In genomic region chr12:87300441-87300690, GRCm38 (mm10) we compare ENCODE assay signal across 8 mouse cellular contexts. TPM values are rescaled to one million over a fixed set of nuclear protein-coding genes. Genes with fewer than 3 reads are reported as not detected.
A peak's percentile ranks its signal among the peaks of the same experiment; 100 is the strongest.
DNase-seq lines count a peak whose midpoint lies in the region; ATAC-seq and TF ChIP-seq lines count a peak whose summit lies in the region.

No protein-coding gene starts in this region.

- H3K9ac ChIP-seq in ES-E14 (ENCODE audit: insufficient read depth, low read depth, low read length, poor library complexity, severe bottlenecking): peak overlapping the region; percentile 66
- H3K9ac ChIP-seq in hindbrain, embryonic 12.5 days: no peak overlapping the region
- peak overlapping the region; percentile 72 for H3K9ac ChIP-seq in liver, postnatal 0 days (replicated peaks)

- intact Hi-C loops in heart, postnatal 14 days (cut with DNase I): no loop called here
- intact Hi-C loops in gastrocnemius, postnatal 36 days (cut with DNase I): no loop called here

- in situ Hi-C loops in ES-E14 (cut with MboI; ENCODE audit: low sequenced_read_pairs in 2 of 2, unreplicated experiment in 2 of 2): no loop called here

- WGBS in heart, embryonic 10.5 days: 2% methylated on average over 9 of the region's 9 CpGs
- under 1% methylated on average over 9 of the region's 9 CpGs for WGBS in hindbrain, embryonic 12.5 days
- WGBS in liver, postnatal 0 days (ENCODE audit: insufficient replicate concordance): 2% methylated on average over 9 of the region's 9 CpGs

- H3K9me3 ChIP-seq in heart, embryonic 10.5 days: no peaks in the 10 kb centered on the region
- no peaks in the 10 kb centered on the region for H3K9me3 ChIP-seq in ES-E14 (ENCODE audit: control insufficient read depth, insufficient read depth, low read depth, low read length)
- H3K9me3 ChIP-seq in hindbrain, embryonic 12.5 days (replicated peaks): no peaks in the 10 kb centered on the region
- no peaks in the 10 kb centered on the region for H3K9me3 ChIP-seq in liver, postnatal 0 days (ENCODE audit: low read length)

- peak overlapping the region; percentile 97 for H3K4me2 ChIP-seq in hindbrain, embryonic 12.5 days (replicated peaks)
- H3K4me2 ChIP-seq in liver, postnatal 0 days (ENCODE audit: low read depth, low read length): peak overlapping the region; percentile 96

- no peak for TF ChIP-seq CTCF in liver, postnatal 0 days (IDR thresholded peaks at IDR 0.05; ENCODE audit: low read depth)

- ATAC-seq in hindbrain, embryonic 12.5 days (ENCODE audit: low FRiP score): no peak
- no peak; the same call in 1 of the 2 replicates for ATAC-seq in liver, postnatal 0 days
- ATAC-seq in inflammation-experienced regulatory T-cells, adult 6 months: no peak

- no peaks in the 10 kb centered on the region for H3K36me3 ChIP-seq in heart, embryonic 10.5 days
- no peaks in the 10 kb centered on the region for H3K36me3 ChIP-seq in ES-E14 (ENCODE audit: control insufficient read depth, insufficient read depth, low read length, poor library complexity, severe bottlenecking)
- H3K36me3 ChIP-seq in hindbrain, embryonic 12.5 days: no peaks in the 10 kb centered on the region
- H3K36me3 ChIP-seq in liver, postnatal 0 days (replicated peaks; ENCODE audit: insufficient read depth, low read length): no peaks in the 10 kb centered on the region

- peaks cover 18% of the 10 kb centered on the region for H3K27me3 ChIP-seq in heart, embryonic 10.5 days (ENCODE audit: insufficient read depth, poor library complexity, severe bottlenecking)
- peaks cover 34% of the 10 kb centered on the region for H3K27me3 ChIP-seq in hindbrain, embryonic 12.5 days
- H3K27me3 ChIP-seq in liver, postnatal 0 days (ENCODE audit: insufficient read depth, low read length): peaks cover 26% of the 10 kb centered on the region

- peak overlapping the region; percentile 80 for H3K4me3 ChIP-seq in heart, embryonic 10.5 days
- peak overlapping the region; percentile 80 to 98 for H3K4me3 ChIP-seq in ES-E14 (ENCODE audit: insufficient read depth in 1 of 2, low read depth in 1 of 2, low read length in 2 of 2, poor library complexity in 1 of 2, severe bottlenecking in 1 of 2)
- peak overlapping the region; percentile 80 for H3K4me3 ChIP-seq in hindbrain, embryonic 12.5 days
- H3K4me3 ChIP-seq in liver, postnatal 0 days (ENCODE audit: low read depth, low read length): peak overlapping the region; percentile 71

- H3K4me1 ChIP-seq in heart, embryonic 10.5 days: peaks cover 15% of the 10 kb centered on the region
- H3K4me1 ChIP-seq in ES-E14 (ENCODE audit: control insufficient read depth in 2 of 2, insufficient read depth in 2 of 2, low read length in 2 of 2, poor library complexity in 1 of 2): 0 out of 4 replicates have a peak, but pooled peaks cover 0 to 3% of the 10 kb centered on the region in 2 experiments
- H3K4me1 ChIP-seq in hindbrain, embryonic 12.5 days: peaks cover 14% of the 10 kb centered on the region
- peaks cover 3% of the 10 kb centered on the region; the same call in 1 of the 2 replicates for H3K4me1 ChIP-seq in liver, postnatal 0 days (ENCODE audit: insufficient read depth)

- no peak for DNase-seq in heart, embryonic 10.5 days (ENCODE audit: low spot score)
- DNase-seq in heart, postnatal 14 days: no peak
- no peak for DNase-seq in ES-E14 (ENCODE audit: low read depth, low spot score)
- no peak for DNase-seq in liver, postnatal 0 days
- no peak for DNase-seq in gastrocnemius, postnatal 36 days
- DNase-seq in embryo, embryonic 11 days: no peak

- no peak for TF ChIP-seq EP300 in liver, postnatal 0 days (IDR thresholded peaks at IDR 0.05; ENCODE audit: low read depth)

- H3K27ac ChIP-seq in heart, embryonic 10.5 days: peak overlapping the region; percentile 88; the same call in 1 of the 2 replicates
- H3K27ac ChIP-seq in ES-E14 (ENCODE audit: insufficient read depth, low read depth, low read length, poor library complexity, severe bottlenecking): no peak overlapping the region
- no peak overlapping the region for H3K27ac ChIP-seq in hindbrain, embryonic 12.5 days
- H3K27ac ChIP-seq in liver, postnatal 0 days (ENCODE audit: low read depth): no peak overlapping the region

TF ChIP-seq in ES-E14, 5 proteins besides CTCF, POLR2A, EP300 and RAD21:
- TF ChIP-seq MAFK (IDR thresholded peaks at IDR 0.05; ENCODE audit: insufficient read depth, low read depth, low read length) (no peak), CHD2 (IDR thresholded peaks at IDR 0.05; ENCODE audit: low read depth, low read length) (no peak), ZNF384 (IDR thresholded peaks at IDR 0.05; ENCODE audit: low read depth, low read length) (no peak), HCFC1 (IDR thresholded peaks at IDR 0.05; ENCODE audit: borderline replicate concordance, insufficient read depth, low read length) (no peak), ZC3H11A (IDR thresholded peaks at IDR 0.05; ENCODE audit: borderline replicate concordance, low read depth, low read length) (no peak)

RNA-seq across cellular contexts. Expression of gene Ism2, which starts 0.9 kb away (rescaled TPM):
- polyA plus RNA-seq in heart, embryonic 10.5 days (2016; fragmentation: Nextera tagmentation; extraction: Ambion mirVana): 0.71 and 0.84 TPM in 2 replicates
- under 1 TPM in 1 of 2 experiments, not detected in 1; 0.15 TPM for total RNA-seq in heart, postnatal 14 days (2021)
- 3.0 and 3.2 TPM in 2 replicates for total RNA-seq in ES-E14 (2012; rRNA removed)
- 1.0 and 1.1 TPM in 2 replicates for polyA plus RNA-seq in hindbrain, embryonic 12.5 days (2016; fragmentation: Nextera tagmentation; extraction: Ambion mirVana)
- polyA plus RNA-seq in liver, postnatal 0 days (2015; fragmentation: Nextera tagmentation; extraction: Ambion mirVana): 0.08 and 0.17 TPM in 2 replicates
- total RNA-seq in gastrocnemius, postnatal 36 days (2021): not detected
- polyA plus RNA-seq in inflammation-experienced regulatory T-cells, adult 6 months (2017; shearing (Covaris generic)): not detected

RNA-seq across cellular contexts. Expression of gene Ahsa1, which starts 34.1 kb away (rescaled TPM):
- 237 and 277 TPM in 2 replicates for polyA plus RNA-seq in heart, embryonic 10.5 days (2016; fragmentation: Nextera tagmentation; extraction: Ambion mirVana)
- 100 to 1,000 TPM; 103 to 107 TPM for total RNA-seq in heart, postnatal 14 days (2021)
- 224 and 305 TPM in 2 replicates for total RNA-seq in ES-E14 (2012; rRNA removed)
- 181 and 187 TPM in 2 replicates for polyA plus RNA-seq in hindbrain, embryonic 12.5 days (2016; fragmentation: Nextera tagmentation; extraction: Ambion mirVana)
- polyA plus RNA-seq in liver, postnatal 0 days (2015; fragmentation: Nextera tagmentation; extraction: Ambion mirVana): 89.4 and 91.5 TPM in 2 replicates
- total RNA-seq in gastrocnemius, postnatal 36 days (2021): 100 to 1,000 TPM; 117 to 123 TPM
- polyA plus RNA-seq in inflammation-experienced regulatory T-cells, adult 6 months (2017; shearing (Covaris generic)): 100 to 1,000 TPM; 117 to 133 (median 126) TPM

RNA-seq across cellular contexts. Expression of gene Vipas39, which starts 34.3 kb away (rescaled TPM):
- 37.4 and 39.7 TPM in 2 replicates for polyA plus RNA-seq in heart, embryonic 10.5 days (2016; fragmentation: Nextera tagmentation; extraction: Ambion mirVana)
- 10 to 100 TPM; 28.9 to 29.8 TPM for total RNA-seq in heart, postnatal 14 days (2021)
- total RNA-seq in ES-E14 (2012; rRNA removed): 29.8 and 36.3 TPM in 2 replicates
- polyA plus RNA-seq in hindbrain, embryonic 12.5 days (2016; fragmentation: Nextera tagmentation; extraction: Ambion mirVana): 60.0 and 62.1 TPM in 2 replicates
- 8.2 and 8.9 TPM in 2 replicates for polyA plus RNA-seq in liver, postnatal 0 days (2015; fragmentation: Nextera tagmentation; extraction: Ambion mirVana)
- 10 to 100 TPM in 1 of 2 experiments, 1 to 10 TPM in 1; 7.3 to 10.1 TPM for total RNA-seq in gastrocnemius, postnatal 36 days (2021)
- 10 to 100 TPM; 31.3 to 41.3 (median 38.9) TPM for polyA plus RNA-seq in inflammation-experienced regulatory T-cells, adult 6 months (2017; shearing (Covaris generic))
